Mouse (Mus musculus): ENCODE measurements at regions not wholly inside any gene's neighbourhood (a gene's known extent, or its start where the extent isn't known, plus 50 kb on each side); places are given as distances from the start of the nearest gene placed in this dataset.

- no peaks in the 10 kb centered on the region for H3K27me3 ChIP-seq (replicated peaks; ENCODE audit: control insufficient read depth, insufficient read depth, low read length)
- no peak overlapping the region for H3K4me3 ChIP-seq (replicated peaks; ENCODE audit: low read length)
- H3K36me3 ChIP-seq (ENCODE audit: control insufficient read depth, insufficient read depth): no peaks in the 10 kb centered on the region
- H3K4me1 ChIP-seq (replicated peaks; ENCODE audit: control insufficient read depth, insufficient read depth, low read length): no peaks in the 10 kb centered on the region
- H3K9me3 ChIP-seq (ENCODE audit: control insufficient read depth, low read length): no peaks in the 10 kb centered on the region
- H3K4me2 ChIP-seq (ENCODE audit: low read length): no peak overlapping the region
- no peak for ATAC-seq
- H3K27ac ChIP-seq (ENCODE audit: low read length): no peak overlapping the region
- no peak overlapping the region for H3K9ac ChIP-seq (replicated peaks; ENCODE audit: low read depth, low read length)
- WGBS: 69% methylated on average over 1 of the region's 1 CpGs
Measured at GRCm38 (mm10) chr4:11868565-11868964, 112.5 kb downstream of the Gm10604 start.
